Mouse (Mus musculus) MEL (cell line): ENCODE measurements around the gene Zfp946. TPM values are rescaled to one million over a fixed set of nuclear protein-coding genes. Genes with fewer than 3 reads are reported as not detected.

Experiments used
- DNase-seq: peaks from one replicate; pipeline ENCODE4 v3.0.0; 2011; ENCODE audit warnings: low read depth, low spot score
- H3K27ac ChIP-seq: 2 replicates; pipeline ENCODE4 v1.5.1; 2012; ENCODE audit warnings: low read depth, mild to moderate bottlenecking, control low read depth, low read length, moderate library complexity; ENCODE audit not compliant: control insufficient read depth
- H3K27me3 ChIP-seq, 2 experiments: fragments of 150-350 bp in 1 of 2; sonication (generic) in 1 of 2; 2 replicates each; pipeline ENCODE4 v1.6.1; 2012; ENCODE audit warnings: low read length in 2 of 2, mild to moderate bottlenecking in 2 of 2, improper control_type of control experiment in 1 of 2, moderate library complexity in 1 of 2; ENCODE audit not compliant: insufficient read depth in 2 of 2, control insufficient read depth in 1 of 2
- H3K36me3 ChIP-seq, 2 experiments: 2 replicates each; pipeline ENCODE4 v1.6.1; 2012 to 2014; ENCODE audit warnings: low read length in 2 of 2, improper control_type of control experiment in 1 of 2, inconsistent platforms in 1 of 2, mild to moderate bottlenecking in 1 of 2; ENCODE audit not compliant: insufficient read depth in 2 of 2, control insufficient read depth in 1 of 2
- H3K4me1 ChIP-seq, 2 experiments: fragments of 150-350 bp in 1 of 2; sonication (generic) in 1 of 2; 2 replicates each; pipeline ENCODE4 v1.6.1; 2012; ENCODE audit warnings: low read length in 2 of 2, improper control_type of control experiment in 1 of 2, mild to moderate bottlenecking in 1 of 2; ENCODE audit not compliant: insufficient read depth in 2 of 2, control insufficient read depth in 1 of 2
- H3K4me3 ChIP-seq, 2 experiments: fragments of 150-350 bp in 1 of 2; sonication (generic) in 1 of 2; 2 replicates each; pipeline ENCODE4 v1.5.1; 2012; ENCODE audit warnings: low read depth in 2 of 2, low read length in 2 of 2, mild to moderate bottlenecking in 2 of 2, moderate library complexity in 2 of 2, control low read depth in 1 of 2, improper control_type of control experiment in 1 of 2; ENCODE audit not compliant: control insufficient read depth in 1 of 2, insufficient read depth in 1 of 2
- H3K79me2 ChIP-seq: 2 replicates; pipeline ENCODE4 v1.6.1; 2012; ENCODE audit warnings: mild to moderate bottlenecking, low read length, moderate library complexity; ENCODE audit not compliant: control insufficient read depth, poor library complexity, insufficient read depth
- H3K9ac ChIP-seq: 2 replicates; pipeline ENCODE4 v1.6.1; 2012; ENCODE audit warnings: low read depth, mild to moderate bottlenecking, control low read depth, low read length, moderate library complexity; ENCODE audit not compliant: control insufficient read depth, poor library complexity, severe bottlenecking
- H3K9me3 ChIP-seq: fragments of 150-350 bp; sonication (generic); replicated peaks from 2 replicates; pipeline ENCODE4 v1.6.1; 2012; ENCODE audit warnings: mild to moderate bottlenecking, low read length, improper control_type of control experiment, moderate library complexity; ENCODE audit not compliant: insufficient read depth
- BHLHE40 ChIP-seq: IDR thresholded peaks from 2 replicates; pipeline ENCODE4 v1.6.1; 2012; ENCODE audit warnings: low read depth, mild to moderate bottlenecking, inconsistent platforms, low read length, improper control_type of control experiment, borderline replicate concordance
- CHD1 ChIP-seq: IDR thresholded peaks from 2 replicates; pipeline ENCODE4 v1.6.1; 2012; ENCODE audit warnings: low read depth, mild to moderate bottlenecking, inconsistent platforms, low read length, improper control_type of control experiment
- CHD2 ChIP-seq: IDR thresholded peaks from 2 replicates; pipeline ENCODE4 v1.6.1; 2011; ENCODE audit warnings: low read length, improper control_type of control experiment
- CTCF ChIP-seq, 3 experiments: IDR thresholded peaks in 2 of 3; conservative IDR thresholded peaks in 1 of 3; 2 replicates each; pipeline ENCODE4 v1.5.1; 2011 to 2012; ENCODE audit warnings: low read length in 3 of 3, low read depth in 2 of 3, mild to moderate bottlenecking in 2 of 3, improper control_type of control experiment in 1 of 3, inconsistent platforms in 1 of 3, mixed read lengths in 1 of 3, moderate library complexity in 1 of 3; ENCODE audit not compliant: control insufficient read depth in 1 of 3, insufficient read depth in 1 of 3, poor library complexity in 1 of 3, severe bottlenecking in 1 of 3
- E2F4 ChIP-seq: IDR thresholded peaks from 2 replicates; pipeline ENCODE4 v1.6.1; 2011; ENCODE audit warnings: low read depth, low read length, improper control_type of control experiment, borderline replicate concordance
- ELF1 ChIP-seq: IDR thresholded peaks from 2 replicates; pipeline ENCODE4 v1.6.1; 2014; ENCODE audit warnings: low read depth, mild to moderate bottlenecking, inconsistent platforms, low read length, improper control_type of control experiment, moderate library complexity
- EP300 ChIP-seq, 2 experiments: IDR thresholded peaks; 2 replicates each; pipeline ENCODE4 v1.6.1; 2011; ENCODE audit warnings: improper control_type of control experiment in 2 of 2, low read length in 2 of 2, low read depth in 1 of 2, mild to moderate bottlenecking in 1 of 2
- ETS1 ChIP-seq: IDR thresholded peaks from 2 replicates; pipeline ENCODE4 v1.6.1; 2012; ENCODE audit warnings: low read depth, mild to moderate bottlenecking, inconsistent platforms, low read length, improper control_type of control experiment, moderate library complexity
- GABPA ChIP-seq: IDR thresholded peaks from 2 replicates; pipeline ENCODE4 v1.6.1; 2012; ENCODE audit warnings: low read depth, mild to moderate bottlenecking, inconsistent platforms, low read length, improper control_type of control experiment, moderate library complexity
- GATA1 ChIP-seq: IDR thresholded peaks from 2 replicates; pipeline ENCODE4 v1.6.1; 2011; ENCODE audit warnings: low read depth, low read length, improper control_type of control experiment
- HCFC1 ChIP-seq: IDR thresholded peaks from 2 replicates; pipeline ENCODE4 v1.6.1; 2012; ENCODE audit warnings: low read depth, mild to moderate bottlenecking, inconsistent platforms, low read length, improper control_type of control experiment, moderate library complexity
- JUND ChIP-seq: IDR thresholded peaks from 2 replicates; pipeline ENCODE4 v1.6.1; 2011; ENCODE audit warnings: low read depth, mild to moderate bottlenecking, improper control_type of control experiment, low read length
- MAFK ChIP-seq: IDR thresholded peaks from 2 replicates; pipeline ENCODE4 v1.6.1; 2011; ENCODE audit warnings: low read depth, mild to moderate bottlenecking, low read length, improper control_type of control experiment, borderline replicate concordance
- MAX ChIP-seq: IDR thresholded peaks from 2 replicates; pipeline ENCODE4 v1.6.1; 2011; ENCODE audit warnings: low read length, improper control_type of control experiment
- MAZ ChIP-seq: IDR thresholded peaks from 2 replicates; pipeline ENCODE4 v1.6.1; 2012; ENCODE audit warnings: low read depth, mild to moderate bottlenecking, inconsistent platforms, low read length, improper control_type of control experiment
- MEF2A ChIP-seq: IDR thresholded peaks from 2 replicates; pipeline ENCODE4 v1.6.1; 2014; ENCODE audit warnings: low read depth, mild to moderate bottlenecking, inconsistent platforms, low read length, improper control_type of control experiment; ENCODE audit not compliant: poor library complexity, insufficient replicate concordance, severe bottlenecking; ENCODE audit errors: extremely low read depth
- MXI1 ChIP-seq: IDR thresholded peaks from 2 replicates; pipeline ENCODE4 v1.6.1; 2011; ENCODE audit warnings: mild to moderate bottlenecking, low read depth, low read length, improper control_type of control experiment
- MYB ChIP-seq: IDR thresholded peaks from 2 replicates; pipeline ENCODE4 v1.6.1; 2011; ENCODE audit warnings: mild to moderate bottlenecking, low read depth, low read length, improper control_type of control experiment
- MYC ChIP-seq: IDR thresholded peaks from 2 replicates; pipeline ENCODE4 v1.6.1; 2011; ENCODE audit warnings: low read depth, mild to moderate bottlenecking, low read length, improper control_type of control experiment, moderate library complexity
- NELFE ChIP-seq: IDR thresholded peaks from 2 replicates; pipeline ENCODE4 v1.6.1; 2011; ENCODE audit warnings: low read depth, low read length, improper control_type of control experiment
- NRF1 ChIP-seq: IDR thresholded peaks from 2 replicates; pipeline ENCODE4 v1.6.1; 2014; ENCODE audit warnings: low read depth, mild to moderate bottlenecking, inconsistent platforms, low read length, improper control_type of control experiment, moderate library complexity; ENCODE audit not compliant: poor library complexity, insufficient read depth, severe bottlenecking
- POLR2A ChIP-seq, 2 experiments: IDR thresholded peaks; 2 replicates each; pipeline ENCODE4 v1.6.1; 2011 to 2012; ENCODE audit warnings: low read length in 2 of 2, mild to moderate bottlenecking in 2 of 2, control low read depth in 1 of 2, improper control_type of control experiment in 1 of 2, low read depth in 1 of 2, moderate library complexity in 1 of 2; ENCODE audit not compliant: control insufficient read depth in 1 of 2, insufficient read depth in 1 of 2, poor library complexity in 1 of 2
- POLR2AphosphoS5 ChIP-seq: IDR thresholded peaks from 2 replicates; pipeline ENCODE4 v1.6.1; 2012; ENCODE audit warnings: low read depth, borderline replicate concordance, mild to moderate bottlenecking, inconsistent platforms, low read length, moderate library complexity, mixed read lengths
- RAD21 ChIP-seq: IDR thresholded peaks from 2 replicates; pipeline ENCODE4 v1.6.1; 2011; ENCODE audit warnings: mild to moderate bottlenecking, low read depth, low read length, improper control_type of control experiment
- RCOR1 ChIP-seq: IDR thresholded peaks from 2 replicates; pipeline ENCODE4 v1.6.1; 2012; ENCODE audit warnings: low read depth, mild to moderate bottlenecking, inconsistent platforms, low read length, improper control_type of control experiment
- SIN3A ChIP-seq: IDR thresholded peaks from 2 replicates; pipeline ENCODE4 v1.6.1; 2012; ENCODE audit warnings: low read length, improper control_type of control experiment, inconsistent platforms
- SMC3 ChIP-seq: IDR thresholded peaks from 2 replicates; pipeline ENCODE4 v1.6.1; 2011; ENCODE audit warnings: low read depth, low read length, improper control_type of control experiment
- TAL1 ChIP-seq: IDR thresholded peaks from 2 replicates; pipeline ENCODE4 v1.6.1; 2012; ENCODE audit warnings: mild to moderate bottlenecking, inconsistent platforms, low read length, moderate library complexity, mixed read lengths
- TBP ChIP-seq: IDR thresholded peaks from 2 replicates; pipeline ENCODE4 v1.8.0; 2011; ENCODE audit warnings: low read depth, low read length, improper control_type of control experiment
- UBTF ChIP-seq: IDR thresholded peaks from 2 replicates; pipeline ENCODE4 v1.6.1; 2012; ENCODE audit warnings: low read depth, mild to moderate bottlenecking, inconsistent platforms, low read length, improper control_type of control experiment, moderate library complexity, borderline replicate concordance; ENCODE audit not compliant: insufficient read depth
- USF1 ChIP-seq: IDR thresholded peaks from 2 replicates; pipeline ENCODE4 v1.6.1; 2014; ENCODE audit warnings: low read depth, mild to moderate bottlenecking, inconsistent platforms, low read length, improper control_type of control experiment, moderate library complexity
- USF2 ChIP-seq, 2 experiments: IDR thresholded peaks; 2 replicates each; pipeline ENCODE4 v1.6.1; 2011 to 2012; ENCODE audit warnings: improper control_type of control experiment in 2 of 2, low read length in 2 of 2, borderline replicate concordance in 1 of 2, inconsistent platforms in 1 of 2, low read depth in 1 of 2, mild to moderate bottlenecking in 1 of 2; ENCODE audit not compliant: insufficient read depth in 1 of 2
- ZC3H11A ChIP-seq: IDR thresholded peaks from 2 replicates; pipeline ENCODE4 v1.6.1; 2012; ENCODE audit warnings: low read depth, mild to moderate bottlenecking, inconsistent platforms, low read length, improper control_type of control experiment
- ZKSCAN1 ChIP-seq: IDR thresholded peaks from 2 replicates; pipeline ENCODE4 v1.6.1; 2012; ENCODE audit warnings: low read depth, mild to moderate bottlenecking, inconsistent platforms, low read length, improper control_type of control experiment, moderate library complexity
- ZMIZ1 ChIP-seq: IDR thresholded peaks from 2 replicates; pipeline ENCODE4 v1.6.1; 2012; ENCODE audit warnings: low read depth, mild to moderate bottlenecking, inconsistent platforms, low read length, improper control_type of control experiment, moderate library complexity
- ZNF384 ChIP-seq: IDR thresholded peaks from 2 replicates; pipeline ENCODE4 v1.6.1; 2012; ENCODE audit warnings: low read depth, mild to moderate bottlenecking, inconsistent platforms, low read length, improper control_type of control experiment
- polyA plus RNA-seq, 2 experiments: library from polyadenylated mRNA; stranded (reverse) in 1 of 2; unstranded in 1 of 2; fragments of >175 nt in 1 of 2; fragments of >200 nt in 1 of 2; gene quantifications; 2 replicates each; pipeline versions ENCODE4 v1.2.1 to v1.2.4; 2012; ENCODE audit warnings: low replicate concordance in 2 of 2, low read depth in 1 of 2; ENCODE audit not compliant: insufficient read length in 2 of 2, insufficient read depth in 1 of 2, missing spikeins in 1 of 2
- total RNA-seq: library from RNA; depleted of rRNA; stranded (reverse); fragments of 300-350 nt; gene quantifications from 2 replicates; pipeline ENCODE4 v1.2.3, GENCODE M21; 2012

Zfp946 gene
- total and polyA plus RNA-seq, 3 experiments, result not detected

DNA sequence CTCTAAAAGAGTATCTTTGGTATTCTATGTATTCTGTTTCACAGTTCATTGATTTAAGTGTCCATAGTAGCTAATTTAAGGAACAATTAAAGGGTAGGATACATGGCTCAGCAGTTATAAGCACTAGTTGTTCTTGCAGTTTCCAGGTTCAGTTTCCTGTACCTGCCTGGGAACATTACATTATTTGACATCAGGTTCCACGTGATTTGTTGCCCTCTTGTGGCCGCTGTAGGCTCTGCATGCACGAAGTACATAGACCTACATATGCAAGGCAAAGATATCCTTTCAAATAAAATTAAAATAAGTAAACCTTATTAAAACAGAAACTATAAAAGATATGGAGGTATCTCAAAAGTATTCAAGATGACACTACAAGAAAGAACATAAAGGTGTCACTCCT lies 6.5 kb upstream of the Zfp946 start:
- DNase-seq, result peak; percentile 74
- H3K36me3 ChIP-seq, result no peaks in the 10 kb centered on the region

DNA sequence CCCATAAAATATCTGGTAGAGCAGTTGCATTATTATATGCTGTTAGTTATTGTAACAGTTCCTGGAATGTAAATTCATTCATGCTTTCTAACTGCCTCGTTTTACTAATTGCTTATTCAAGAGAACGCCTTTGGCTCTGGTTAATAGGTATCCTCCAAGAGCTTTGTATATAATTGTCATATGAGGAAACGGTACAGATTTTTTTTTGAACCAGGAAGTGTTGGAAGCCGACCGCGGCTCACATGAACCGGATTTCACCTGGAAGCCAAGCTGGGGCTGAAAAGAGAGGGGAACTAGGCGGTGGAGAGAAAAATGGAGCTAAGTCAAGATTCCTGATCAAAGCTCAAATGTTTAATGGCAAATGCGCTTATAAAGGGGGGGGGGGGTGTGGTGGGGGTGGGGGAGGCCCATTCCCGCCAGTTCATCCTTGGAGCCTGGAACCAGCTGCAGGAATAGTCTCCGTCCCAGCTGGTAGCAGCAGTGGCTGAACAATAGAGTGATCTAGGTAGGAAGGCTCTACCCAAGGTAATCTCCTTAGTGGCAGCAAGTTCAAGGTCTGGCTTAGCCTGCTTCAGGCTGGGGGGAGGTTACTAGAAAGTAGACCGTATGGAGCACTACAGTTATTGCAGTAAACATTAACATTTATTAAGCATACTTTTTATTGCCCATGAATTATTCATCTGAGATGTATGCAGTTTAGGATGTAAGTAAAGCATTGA lies 773 bp downstream of the Zfp946 start:
- no peaks in the 10 kb centered on the region for H3K4me1 ChIP-seq
- H3K79me2 ChIP-seq, result no peaks in the 10 kb centered on the region
- H3K4me3 ChIP-seq, result no peak overlapping the region
- DNase-seq, result no peak
- no peaks in the 10 kb centered on the region for H3K9me3 ChIP-seq
- TF ChIP-seq ZNF384 (no peak), SIN3A (no peak), HCFC1 (no peak), MXI1 (no peak), MYB (no peak), RAD21 (no peak), JUND (no peak), ETS1 (no peak), USF2 (IDR thresholded peaks at IDR 0.05; ENCODE audit: borderline replicate concordance in 1 of 2, insufficient read depth in 1 of 2, low read depth in 1 of 2, low read length in 2 of 2) (no peak), GATA1 (no peak), MAFK (no peak), ZKSCAN1 (no peak), CHD1 (no peak), BHLHE40 (no peak), MAX (no peak), ELF1 (no peak), NRF1 (no peak)
- no peak overlapping the region for H3K9ac ChIP-seq
- H3K27me3 ChIP-seq, result no peaks in the 10 kb centered on the region
- H3K36me3 ChIP-seq, result no peaks in the 10 kb centered on the region
- H3K27ac ChIP-seq, result no peak overlapping the region

More for the DNA sequence above, 6.5 kb upstream of the Zfp946 start:
- Histone ChIP-seq H3K9me3 (no peaks in the 10 kb centered on the region), H3K4me1 (no peaks in the 10 kb centered on the region), H3K27me3 (no peaks in the 10 kb centered on the region; a peak in 1 of 4 replicates), H3K27ac (no peak overlapping the region), H3K79me2 (no peaks in the 10 kb centered on the region), H3K9ac (no peak overlapping the region), H3K4me3 (no peak overlapping the region)
- no peak for TF ChIP-seq ETS1
- TF ChIP-seq NRF1, result no peak
- no peak for TF ChIP-seq EP300 (IDR thresholded peaks at IDR 0.05; ENCODE audit: low read depth in 1 of 2, low read length in 2 of 2)
- TF ChIP-seq POLR2AphosphoS5, result no peak
- no peak for TF ChIP-seq MYC
- peak; percentile 55; the same call in 1 of the 2 replicates for TF ChIP-seq MAX
- no peak for TF ChIP-seq POLR2A (IDR thresholded peaks at IDR 0.05; ENCODE audit: control insufficient read depth in 1 of 2, insufficient read depth in 1 of 2, low read depth in 1 of 2, low read length in 2 of 2, poor library complexity in 1 of 2)
- no peak for TF ChIP-seq RCOR1
- peak; percentile 83 for TF ChIP-seq SMC3
- TF ChIP-seq MXI1, result no peak
- TF ChIP-seq ZKSCAN1, result no peak
- no peak for TF ChIP-seq ELF1
- no peak for TF ChIP-seq NELFE
- peak; percentile 74 for TF ChIP-seq ZC3H11A
- no peak for TF ChIP-seq UBTF
- no peak for TF ChIP-seq TAL1
- TF ChIP-seq CHD2, result no peak
- no peak for TF ChIP-seq HCFC1
- TF ChIP-seq ZNF384, result no peak
- TF ChIP-seq CTCF (IDR thresholded peaks at IDR 0.05 in 2 of 3, conservative IDR thresholded peaks at IDR 0.05 in 1 of 3; ENCODE audit: control insufficient read depth in 1 of 3, insufficient read depth in 1 of 3, low read depth in 2 of 3, low read length in 3 of 3, poor library complexity in 1 of 3, severe bottlenecking in 1 of 3), result peak; percentile 78 to 86 (median 78)
- TF ChIP-seq MYB, result no peak
- TF ChIP-seq TBP, result no peak
- peak; percentile 88 for TF ChIP-seq RAD21
- no peak for TF ChIP-seq MEF2A
- TF ChIP-seq MAZ, result no peak
- no peak for TF ChIP-seq GABPA
- no peak for TF ChIP-seq GATA1
- TF ChIP-seq E2F4, result no peak
- TF ChIP-seq USF2 (IDR thresholded peaks at IDR 0.05; ENCODE audit: borderline replicate concordance in 1 of 2, insufficient read depth in 1 of 2, low read depth in 1 of 2, low read length in 2 of 2), result no peak
- TF ChIP-seq CHD1, result no peak
- no peak for TF ChIP-seq ZMIZ1
- TF ChIP-seq USF1, result peak; percentile 42; the same call in 1 of the 2 replicates
- no peak for TF ChIP-seq MAFK
